Mouse (Mus musculus): ENCODE data around the gene Olfr131. TPM values are rescaled to one million over a fixed set of nuclear protein-coding genes. Genes with fewer than 3 reads are reported as not detected.
"Not testable (repeated sequence)": the region's sequence is repeated elsewhere in the genome, so short reads cannot be mapped to it uniquely, and the experiment has no call there.

The Olfr131 gene
- not detected in 2 replicates for polyA plus RNA-seq (2012; ENCODE audit: insufficient read depth, insufficient read length, missing spikeins)

- Histone ChIP-seq H3K4me1 (ENCODE audit: control insufficient read depth, insufficient read depth, low read length) (no peaks in the 10 kb centered on the region), H3K27ac (ENCODE audit: insufficient read depth, low read depth, low read length) (no peak within 1 kb of the TSS), H3K4me3 (ENCODE audit: insufficient read depth, low read length) (no peak within 1 kb of the TSS)
- TF ChIP-seq CTCF (IDR thresholded peaks at IDR 0.05; ENCODE audit: low read depth, low read length) (no peak), POLR2A (IDR thresholded peaks at IDR 0.05; ENCODE audit: borderline replicate concordance, low read depth, low read length) (no peak)
These were observed at the start of gene Olfr131 for GRCm38 (mm10) chr17:38088593-38088992. Gene Olfr131, minus strand, starts transcription at chr17:38088693.

- no peak within 1 kb of the TSS for H3K27ac ChIP-seq (ENCODE audit: insufficient read depth, low read depth, low read length)
- TF ChIP-seq POLR2A (IDR thresholded peaks at IDR 0.05; ENCODE audit: borderline replicate concordance, low read depth, low read length) (no peak), CTCF (IDR thresholded peaks at IDR 0.05; ENCODE audit: low read depth, low read length) (no peak)
- no peaks in the 10 kb centered on the region for H3K4me1 ChIP-seq (ENCODE audit: control insufficient read depth, insufficient read depth, low read length)
- no peak within 1 kb of the TSS for H3K4me3 ChIP-seq (ENCODE audit: insufficient read depth, low read length)
These were observed 45.9 kb upstream of the Olfr131 start, which contains the start of gene Olfr132 for GRCm38 (mm10) chr17:38134426-38134825. Gene Olfr132, minus strand, starts transcription at chr17:38134526.

- H3K4me3 ChIP-seq (ENCODE audit: insufficient read depth, low read length); H3K27ac ChIP-seq (ENCODE audit: insufficient read depth, low read depth, low read length); H3K4me1 ChIP-seq (ENCODE audit: control insufficient read depth, insufficient read depth, low read length): not testable (repeated sequence)
These were observed 36.9 kb upstream of the Olfr131 start for GRCm38 (mm10) chr17:38125371-38125770.

GRCm38 (mm10) chr17:38124199-38124598 is 35.7 kb upstream of the Olfr131 start:
- not testable (repeated sequence) for H3K4me1 ChIP-seq (ENCODE audit: control insufficient read depth, insufficient read depth, low read length); H3K27ac ChIP-seq (ENCODE audit: insufficient read depth, low read depth, low read length); H3K4me3 ChIP-seq (ENCODE audit: insufficient read depth, low read length)

GRCm38 (mm10) chr17:38082364-38082763 is 6.1 kb downstream of the Olfr131 start:
- Histone ChIP-seq H3K4me3 (ENCODE audit: insufficient read depth, low read length) (no peak overlapping the region), H3K4me1 (ENCODE audit: control insufficient read depth, insufficient read depth, low read length) (no peaks in the 10 kb centered on the region), H3K27ac (ENCODE audit: insufficient read depth, low read depth, low read length) (no peak overlapping the region)
- no peak for TF ChIP-seq CTCF (IDR thresholded peaks at IDR 0.05; ENCODE audit: low read depth, low read length)
- no peak for TF ChIP-seq POLR2A (IDR thresholded peaks at IDR 0.05; ENCODE audit: borderline replicate concordance, low read depth, low read length)

- H3K4me1 ChIP-seq (ENCODE audit: control insufficient read depth, insufficient read depth, low read length): no peaks in the 10 kb centered on the region
- no peak within 1 kb of the TSS for H3K4me3 ChIP-seq (ENCODE audit: insufficient read depth, low read length)
- TF ChIP-seq POLR2A (IDR thresholded peaks at IDR 0.05; ENCODE audit: borderline replicate concordance, low read depth, low read length) (no peak), CTCF (IDR thresholded peaks at IDR 0.05; ENCODE audit: low read depth, low read length) (no peak)
- H3K27ac ChIP-seq (ENCODE audit: insufficient read depth, low read depth, low read length): no peak within 1 kb of the TSS
These were observed 24.9 kb downstream of the Olfr131 start, which contains the start of gene Olfr130 for GRCm38 (mm10) chr17:38063621-38064020. Gene Olfr130, plus strand, starts transcription at chr17:38063921.

- Histone ChIP-seq H3K4me1 (ENCODE audit: control insufficient read depth, insufficient read depth, low read length) (no peaks in the 10 kb centered on the region), H3K4me3 (ENCODE audit: insufficient read depth, low read length) (no peak within 1 kb of the TSS), H3K27ac (ENCODE audit: insufficient read depth, low read depth, low read length) (no peak within 1 kb of the TSS)
- no peak for TF ChIP-seq CTCF (IDR thresholded peaks at IDR 0.05; ENCODE audit: low read depth, low read length)
- TF ChIP-seq POLR2A (IDR thresholded peaks at IDR 0.05; ENCODE audit: borderline replicate concordance, low read depth, low read length): no peak
These were observed 28.5 kb downstream of the Olfr131 start, which contains the start of gene Olfr129 for GRCm38 (mm10) chr17:38059979-38060378. Gene Olfr129, minus strand, starts transcription at chr17:38060079.

Other genes starting within 250 kb of the Olfr131 start
- gene Olfr126, start 241.2 kb downstream of the Olfr131 start, polyA plus RNA-seq (2012; ENCODE audit: insufficient read depth, insufficient read length, missing spikeins): not detected in 2 replicates
- gene Olfr127, start 188.3 kb downstream of the Olfr131 start, polyA plus RNA-seq (2012; ENCODE audit: insufficient read depth, insufficient read length, missing spikeins): not detected in 2 replicates
- not detected in 2 replicates for gene Olfr128, start 168.1 kb downstream of the Olfr131 start, polyA plus RNA-seq (2012; ENCODE audit: insufficient read depth, insufficient read length, missing spikeins)
- not detected in 2 replicates for gene Olfr761, start 135.6 kb downstream of the Olfr131 start, polyA plus RNA-seq (2012; ENCODE audit: insufficient read depth, insufficient read length, missing spikeins)
- not detected in 2 replicates for gene Olfr129, start 28.6 kb downstream of the Olfr131 start, polyA plus RNA-seq (2012; ENCODE audit: insufficient read depth, insufficient read length, missing spikeins)
- gene Olfr130, start 24.8 kb downstream of the Olfr131 start, polyA plus RNA-seq (2012; ENCODE audit: insufficient read depth, insufficient read length, missing spikeins): not detected in 2 replicates
- not detected in 2 replicates for gene Olfr132, start 45.8 kb upstream of the Olfr131 start, polyA plus RNA-seq (2012; ENCODE audit: insufficient read depth, insufficient read length, missing spikeins)
- gene Olfr133, start 56.6 kb upstream of the Olfr131 start, polyA plus RNA-seq (2012; ENCODE audit: insufficient read depth, insufficient read length, missing spikeins): not detected in 2 replicates
- not detected in 2 replicates for gene Olfr134, start 82.7 kb upstream of the Olfr131 start, polyA plus RNA-seq (2012; ENCODE audit: insufficient read depth, insufficient read length, missing spikeins)
- not detected in 2 replicates for gene Olfr135, start 115.6 kb upstream of the Olfr131 start, polyA plus RNA-seq (2012; ENCODE audit: insufficient read depth, insufficient read length, missing spikeins)
- not detected in 2 replicates for gene Olfr138, start 172.3 kb upstream of the Olfr131 start, polyA plus RNA-seq (2012; ENCODE audit: insufficient read depth, insufficient read length, missing spikeins)
- gene Olfr137, start 218.9 kb upstream of the Olfr131 start, polyA plus RNA-seq (2012; ENCODE audit: insufficient read depth, insufficient read length, missing spikeins): not detected in 2 replicates
- not detected in 2 replicates for gene Olfr136, start 241.1 kb upstream of the Olfr131 start, polyA plus RNA-seq (2012; ENCODE audit: insufficient read depth, insufficient read length, missing spikeins)

Data from bone marrow macrophage, adult 2 months (primary cell).